ENCODE assay signal across 8 mouse cellular contexts in the genomic region with DNA sequence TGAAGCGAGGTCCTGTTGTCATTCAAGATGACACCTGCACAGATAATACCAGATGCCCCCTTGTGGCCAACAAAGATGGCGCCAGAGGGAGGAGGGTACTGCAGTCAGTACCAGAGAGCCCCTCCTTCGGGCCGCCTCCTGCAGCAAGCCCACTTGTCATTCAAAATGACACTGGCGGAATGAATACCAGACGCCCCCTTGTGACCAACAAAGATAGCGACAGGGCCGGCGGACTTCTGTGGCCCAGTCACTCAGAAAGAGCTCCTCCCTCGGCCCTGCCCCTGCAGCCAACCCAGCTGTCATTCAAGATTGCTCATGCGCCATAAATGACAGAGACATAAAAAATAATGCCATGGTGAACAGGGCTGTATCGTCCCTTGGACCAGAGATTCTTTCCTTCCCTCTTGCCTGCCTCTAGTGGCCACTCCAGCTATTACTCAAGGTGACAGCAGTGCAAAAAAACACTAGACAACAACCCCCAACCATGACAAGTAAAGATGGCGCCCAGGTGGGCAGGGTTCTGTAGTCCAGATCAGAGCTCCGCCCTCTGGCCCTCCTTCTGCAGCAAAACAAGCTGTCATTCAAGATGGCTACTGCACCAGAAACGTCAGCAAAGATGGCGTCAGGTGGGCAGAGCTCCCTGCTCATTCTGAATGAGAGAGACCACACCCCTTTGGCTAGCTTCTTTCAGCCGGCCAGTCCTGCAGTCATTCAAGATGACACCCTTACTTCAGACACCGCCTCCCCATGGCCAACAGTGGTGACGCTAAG. TPM values are rescaled to one million over a fixed set of nuclear protein-coding genes. Genes with fewer than 3 reads are reported as not detected.
DNase-seq lines count a peak whose midpoint lies in the region; ATAC-seq and TF ChIP-seq lines count a peak whose summit lies in the region.

No protein-coding gene starts in this region.

- 50% methylated on average over 19 of the region's 19 CpGs for WGBS in kidney, embryonic 14.5 days
- WGBS in limb, embryonic 13.5 days, result 54% methylated on average over 19 of the region's 19 CpGs

- peaks cover 24% of the 10 kb centered on the region for H3K79me2 ChIP-seq in myocyte (ENCODE audit: control insufficient read depth, insufficient read depth)

- no peak for TF ChIP-seq CTCF in embryonic fibroblast, embryonic 13.5 days (IDR thresholded peaks at IDR 0.05; ENCODE audit: borderline replicate concordance, insufficient read depth, low read length)

- peak; percentile 16; the same call in 1 of the 2 replicates for ATAC-seq in kidney, embryonic 14.5 days (ENCODE audit: low FRiP score, low TSS enrichment)
- ATAC-seq in limb, embryonic 13.5 days (ENCODE audit: low FRiP score, low read depth), result peak; percentile 22

- H3ac ChIP-seq in myocyte (ENCODE audit: control insufficient read depth, insufficient read length), result no peak overlapping the region

- peak overlapping the region; percentile 89 for H3K27ac ChIP-seq in embryonic fibroblast, embryonic 13.5 days (ENCODE audit: insufficient read depth, low read length)
- H3K27ac ChIP-seq in kidney, embryonic 14.5 days (ENCODE audit: low read depth, low read length), result peak overlapping the region; percentile 4; the same call in 1 of the 2 replicates
- peak overlapping the region; percentile 77 for H3K27ac ChIP-seq in limb, embryonic 13.5 days

- no peaks in the 10 kb centered on the region for H3K4me1 ChIP-seq in embryonic fibroblast, embryonic 13.5 days (ENCODE audit: control insufficient read depth, insufficient read depth, low read length)
- H3K4me1 ChIP-seq in kidney, embryonic 14.5 days (ENCODE audit: control insufficient read depth, insufficient read depth, low read length), result no peaks in the 10 kb centered on the region
- peaks cover 4% of the 10 kb centered on the region; the same call in 1 of the 2 replicates for H3K4me1 ChIP-seq in limb, embryonic 13.5 days

- peaks cover 16% of the 10 kb centered on the region; the same call in 1 of the 2 replicates for H3K36me3 ChIP-seq in kidney, embryonic 14.5 days (ENCODE audit: control insufficient read depth, insufficient read depth, low read length)
- H3K36me3 ChIP-seq in limb, embryonic 13.5 days, result peaks cover 40% of the 10 kb centered on the region
- peaks cover 28% of the 10 kb centered on the region for H3K36me3 ChIP-seq in myocyte (ENCODE audit: control insufficient read depth, insufficient read depth)

- H3K4me3 ChIP-seq in embryonic fibroblast, embryonic 13.5 days (ENCODE audit: insufficient read depth, low read length), result peak overlapping the region; percentile 29
- peak overlapping the region; percentile 66 for H3K4me3 ChIP-seq in kidney, embryonic 14.5 days (ENCODE audit: low read length)
- peak overlapping the region; percentile 65 for H3K4me3 ChIP-seq in limb, embryonic 13.5 days
- H3K4me3 ChIP-seq in myocyte, result peak overlapping the region; percentile 74

- no peak for TF ChIP-seq POLR2A in embryonic fibroblast, embryonic 13.5 days (IDR thresholded peaks at IDR 0.05; ENCODE audit: low read depth, low read length)
- no peak for TF ChIP-seq POLR2A in myocyte (IDR thresholded peaks at IDR 0.05; ENCODE audit: insufficient read length, low read depth)

- peak; percentile 96 for DNase-seq in 3T3-L1 (ENCODE audit: low read depth, low spot score)
- DNase-seq in adrenal gland, postnatal 4 days (ENCODE audit: low spot score in 2 of 2), result peak; percentile 16 to 59
- DNase-seq in heart, adult 9 months (ENCODE audit: low spot score in 2 of 2), result peak; percentile 83 to 87
- DNase-seq in testis, postnatal 14 days (ENCODE audit: low spot score), result peak; percentile 92

- peak overlapping the region; percentile 28 for H3K4me2 ChIP-seq in kidney, embryonic 14.5 days (replicated peaks; ENCODE audit: low read depth, low read length)
- H3K4me2 ChIP-seq in limb, embryonic 13.5 days (replicated peaks), result peak overlapping the region; percentile 57
- H3K4me2 ChIP-seq in myocyte (ENCODE audit: low read depth), result peak overlapping the region; percentile 67

- H3K27me3 ChIP-seq in kidney, embryonic 14.5 days (ENCODE audit: control insufficient read depth, insufficient read depth, low read length), result no peaks in the 10 kb centered on the region
- no peaks in the 10 kb centered on the region for H3K27me3 ChIP-seq in limb, embryonic 13.5 days
- no peaks in the 10 kb centered on the region for H3K27me3 ChIP-seq in myocyte (ENCODE audit: control insufficient read depth, insufficient read depth, insufficient read length)

- H3K9ac ChIP-seq in kidney, embryonic 14.5 days (ENCODE audit: low read depth, low read length), result no peak overlapping the region
- H3K9ac ChIP-seq in limb, embryonic 13.5 days, result no peak overlapping the region

- H3K9me3 ChIP-seq in kidney, embryonic 14.5 days (ENCODE audit: control insufficient read depth, low read length), result peaks cover 37% of the 10 kb centered on the region
- H3K9me3 ChIP-seq in limb, embryonic 13.5 days, result peaks cover 45% of the 10 kb centered on the region

TF ChIP-seq in myocyte, 11 proteins besides CTCF, POLR2A, EP300 and RAD21:
- TF ChIP-seq E2F4 (IDR thresholded peaks at IDR 0.05; ENCODE audit: insufficient read depth) (no peak), POLR2AphosphoS2 (IDR thresholded peaks at IDR 0.05; ENCODE audit: insufficient read length, low read depth) (peak; percentile 14), CEBPB (IDR thresholded peaks at IDR 0.05; ENCODE audit: insufficient read depth, poor library complexity, severe bottlenecking) (no peak), MYOD1 (IDR thresholded peaks at IDR 0.05; ENCODE audit: control insufficient read depth in 1 of 3, insufficient read length in 2 of 3, low read depth in 2 of 3) (no peak)

RNA-seq across cellular contexts. Expression of gene Peg3, which starts 2.7 kb away (rescaled TPM):
- 100 to 1,000 TPM; 191 to 197 TPM for total RNA-seq in adrenal gland, postnatal 4 days (2021)
- polyA plus RNA-seq in embryonic fibroblast, embryonic 13.5 days (2011; ENCODE audit: insufficient read length, low read depth, missing spikeins), result 69.0 and 168 TPM in 2 replicates
- polyA plus RNA-seq in kidney, embryonic 14.5 days (2014; fragmentation: Nextera tagmentation; extraction: Ambion mirVana), result 111 and 222 TPM in 2 replicates
- polyA plus RNA-seq in limb, embryonic 13.5 days (2015; fragmentation: Nextera tagmentation; extraction: Ambion mirVana), result 230 and 252 TPM in 2 replicates
- 39.2 TPM for polyA plus RNA-seq in myocyte (2012; fragmentation: generic; extraction: Trizol)

RNA-seq across cellular contexts. Expression of gene Usp29, which starts 2.8 kb away (rescaled TPM):
- 1 to 10 TPM; 8.3 to 8.5 TPM for total RNA-seq in adrenal gland, postnatal 4 days (2021)
- 1.5 and 4.9 TPM in 2 replicates for polyA plus RNA-seq in embryonic fibroblast, embryonic 13.5 days (2011; ENCODE audit: insufficient read length, low read depth, missing spikeins)
- 9.3 and 9.5 TPM in 2 replicates for polyA plus RNA-seq in kidney, embryonic 14.5 days (2014; fragmentation: Nextera tagmentation; extraction: Ambion mirVana)
- polyA plus RNA-seq in limb, embryonic 13.5 days (2015; fragmentation: Nextera tagmentation; extraction: Ambion mirVana), result 13.4 and 14.9 TPM in 2 replicates
- polyA plus RNA-seq in myocyte (2012; fragmentation: generic; extraction: Trizol), result 1.1 TPM

RNA-seq across cellular contexts. Expression of gene Zim1, which starts 31.3 kb away (rescaled TPM):
- 10 to 100 TPM; 61.7 to 69.0 TPM for total RNA-seq in adrenal gland, postnatal 4 days (2021)
- polyA plus RNA-seq in embryonic fibroblast, embryonic 13.5 days (2011; ENCODE audit: insufficient read length, low read depth, missing spikeins), result 9.7 and 27.0 TPM in 2 replicates
- polyA plus RNA-seq in kidney, embryonic 14.5 days (2014; fragmentation: Nextera tagmentation; extraction: Ambion mirVana), result 4.7 and 6.0 TPM in 2 replicates
- 4.8 and 6.4 TPM in 2 replicates for polyA plus RNA-seq in limb, embryonic 13.5 days (2015; fragmentation: Nextera tagmentation; extraction: Ambion mirVana)
- polyA plus RNA-seq in myocyte (2012; fragmentation: generic; extraction: Trizol), result 2.0 TPM

Comparison
In these comparisons a context has a peak if more than half of its experiments do, and no peak if none do; other contexts are left out.
1. Peak in every context shown above with its lines: DNase-seq, ATAC-seq, H3K4me3 ChIP-seq and H3K27ac ChIP-seq.
2. DNase-seq: peak in every context shown above with its lines; median percentile 96 in 3T3-L1; 92 in testis, postnatal 14 days; 85 in heart, adult 9 months; 38 in adrenal gland, postnatal 4 days.
3. H3K27ac ChIP-seq: peak in every context shown above with its lines; median percentile 89 in embryonic fibroblast, embryonic 13.5 days; 77 in limb, embryonic 13.5 days; 4 in kidney, embryonic 14.5 days.